Mouse (Mus musculus) embryonic facial prominence, embryonic 14.5 days (tissue): ENCODE results near the gene Ddx3x. TPM values are rescaled to one million over a fixed set of nuclear protein-coding genes. Genes with fewer than 3 reads are reported as not detected.
"Not testable (repeated sequence)": the region's sequence is repeated elsewhere in the genome, so short reads cannot be mapped to it uniquely, and the experiment has no call there.

Source experiments
- ATAC-seq: fragments of 200-750 bp; cut with Nextera tagmentation; 2 replicates; pipeline ENCODE4 v1.8.0; 2017; ENCODE audit warnings: low read depth, moderate number of reproducible peaks, moderate TSS enrichment
- DNase-seq: peaks from one replicate; pipeline ENCODE4 v3.0.0-alpha.2; 2015; ENCODE audit warnings: low spot score
- H3K27ac ChIP-seq: fragments of 300-500 bp; sonication (generic); replicated peaks from 2 replicates; pipeline ENCODE4 v1.5.1; 2014; ENCODE audit warnings: low read depth, mild to moderate bottlenecking, low read length, moderate library complexity
- H3K27me3 ChIP-seq: fragments of 300-500 bp; sonication (generic); replicated peaks from 2 replicates; pipeline ENCODE4 v1.6.1; 2014; ENCODE audit warnings: low read length; ENCODE audit not compliant: control insufficient read depth, insufficient read depth
- H3K36me3 ChIP-seq: fragments of 300-500 bp; sonication (generic); 2 replicates; pipeline ENCODE4 v1.6.1; 2014; ENCODE audit warnings: low read length, mixed read lengths; ENCODE audit not compliant: control insufficient read depth, insufficient read depth
- H3K4me1 ChIP-seq: fragments of 300-500 bp; sonication (generic); 2 replicates; pipeline ENCODE4 v1.6.1; 2014; ENCODE audit warnings: antibody characterized with exemption, low read length; ENCODE audit not compliant: control insufficient read depth, insufficient read depth
- H3K4me2 ChIP-seq: fragments of 300-500 bp; sonication (generic); 2 replicates; pipeline ENCODE4 v1.6.1; 2014; ENCODE audit warnings: low read depth, mild to moderate bottlenecking, low read length, moderate library complexity, mixed read lengths
- H3K4me3 ChIP-seq: fragments of 300-500 bp; sonication (generic); 2 replicates; pipeline ENCODE4 v1.5.1; 2014; ENCODE audit warnings: low read depth, mild to moderate bottlenecking, low read length
- H3K9ac ChIP-seq: fragments of 300-500 bp; sonication (generic); 2 replicates; pipeline ENCODE4 v1.6.1; 2014; ENCODE audit warnings: low read depth, mild to moderate bottlenecking, low read length, moderate library complexity, mixed read lengths
- H3K9me3 ChIP-seq: fragments of 300-500 bp; sonication (generic); 2 replicates; pipeline ENCODE4 v1.6.1; 2016; ENCODE audit warnings: low read length; ENCODE audit not compliant: control insufficient read depth
- WGBS: fragments of 180-500 bp; shearing (Covaris S2); extraction: QIAGEN DNeasy Blood & Tissue Kit; methylation state at CpG from one replicate; pipeline ENCODE4 v1.1.7; 2014; 5-methylcytosine and 5-hydroxymethylcytosine counted together
- polyA plus RNA-seq: library from polyadenylated mRNA; unstranded; fragments of >200 nt; fragmentation: Nextera tagmentation; extraction: Ambion mirVana; gene quantifications from 2 replicates; pipeline ENCODE4 v1.2.1, GENCODE M21; 2014

Gene Ddx3x
- polyA plus RNA-seq, 1 experiment from 2014 or later = 123 TPM

- H3K9ac ChIP-seq, H3K4me2 ChIP-seq, ATAC-seq, H3K9me3 ChIP-seq, H3K4me1 ChIP-seq, H3K27me3 ChIP-seq, H3K4me3 ChIP-seq, DNase-seq, H3K27ac ChIP-seq: not testable (repeated sequence)
- H3K36me3 ChIP-seq = peaks cover 14% of the 10 kb centered on the region
- WGBS = 18% methylated on average over 4 of the region's 4 CpGs
Measured at GRCm38 (mm10) chrX:13296241-13296640, 15.5 kb downstream of the Ddx3x start.

DNA sequence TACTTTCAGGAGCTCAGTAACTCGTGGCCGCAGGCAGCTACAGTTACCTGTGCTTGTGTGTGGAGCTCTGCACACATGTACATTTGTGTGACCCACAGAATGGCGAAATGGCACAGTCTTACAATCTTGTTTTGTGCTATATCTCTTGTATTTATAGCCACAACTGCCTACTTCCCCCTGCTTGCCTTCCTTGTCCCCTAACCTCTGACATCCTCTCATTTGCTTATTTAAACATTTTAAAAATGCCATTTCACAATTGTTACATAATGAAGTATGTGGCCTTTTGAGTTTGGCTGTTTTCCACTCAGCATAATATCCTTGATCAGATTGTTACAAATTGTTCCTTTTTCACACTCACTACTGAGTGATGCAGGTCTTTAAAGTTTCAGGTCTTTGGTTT lies 25.4 kb downstream of the Ddx3x start:
- H3K4me3 ChIP-seq = no peak overlapping the region
- 79% methylated on average over 3 of the region's 3 CpGs for WGBS
- no peaks in the 10 kb centered on the region for H3K4me1 ChIP-seq
- H3K9ac ChIP-seq = no peak overlapping the region
- no peak for ATAC-seq
- H3K4me2 ChIP-seq = no peak overlapping the region
- no peaks in the 10 kb centered on the region for H3K27me3 ChIP-seq
- no peak overlapping the region for H3K27ac ChIP-seq
- no peak for DNase-seq
- H3K36me3 ChIP-seq = no peaks in the 10 kb centered on the region
- H3K9me3 ChIP-seq = no peaks in the 10 kb centered on the region

- no peak overlapping the region for H3K4me3 ChIP-seq
- no peaks in the 10 kb centered on the region for H3K27me3 ChIP-seq
- H3K36me3 ChIP-seq = no peaks in the 10 kb centered on the region
- H3K4me2 ChIP-seq = no peak overlapping the region
- WGBS = 77% methylated on average over 4 of the region's 4 CpGs
- H3K9me3 ChIP-seq = no peaks in the 10 kb centered on the region
- H3K9ac ChIP-seq = no peak overlapping the region
- ATAC-seq = no peak
- H3K4me1 ChIP-seq = no peaks in the 10 kb centered on the region
- DNase-seq = no peak
- H3K27ac ChIP-seq = no peak overlapping the region
Measured at GRCm38 (mm10) chrX:13311396-13311795, 30.6 kb downstream of the Ddx3x start.

- 81% methylated on average over 7 of the region's 7 CpGs for WGBS
- H3K4me3 ChIP-seq = no peak overlapping the region
- H3K4me2 ChIP-seq = no peak overlapping the region
- no peak overlapping the region for H3K9ac ChIP-seq
- DNase-seq = no peak
- H3K4me1 ChIP-seq = no peaks in the 10 kb centered on the region
- ATAC-seq = no peak
- no peaks in the 10 kb centered on the region for H3K9me3 ChIP-seq
- no peak overlapping the region for H3K27ac ChIP-seq
- peaks cover 7% of the 10 kb centered on the region; the same call in 1 of the 2 replicates for H3K27me3 ChIP-seq
- H3K36me3 ChIP-seq = no peaks in the 10 kb centered on the region
Measured at GRCm38 (mm10) chrX:13329611-13330010, 48.8 kb downstream of the Ddx3x start.

Other genes starting within 250 kb of the Ddx3x start
- 54.5 and 58.9 TPM in 2 replicates for gene Usp9x, start 209.5 kb upstream of the Ddx3x start, polyA plus RNA-seq
- gene Nyx, start 185.1 kb downstream of the Ddx3x start, polyA plus RNA-seq = 0.03 and 0.04 TPM in 2 replicates